Mouse (Mus musculus): ENCODE measurements around the gene Fam187b. TPM values are rescaled to one million over a fixed set of nuclear protein-coding genes. Genes with fewer than 3 reads are reported as not detected.
A peak's percentile ranks its signal among the peaks of the same experiment; 100 is the strongest.

The Fam187b gene
- polyA plus RNA-seq, 1 experiment from 2014 or later = 1.4 TPM

GRCm38 (mm10) chr7:30953459-30953858, 20.1 kb upstream of the Fam187b start:
- no peak for DNase-seq (ENCODE audit: low spot score)
- Histone ChIP-seq H3K36me3 (peaks cover 73% of the 10 kb centered on the region), H3K4me3 (no peak overlapping the region), H3K9me3 (no peaks in the 10 kb centered on the region), H3K27me3 (ENCODE audit: insufficient read depth, poor library complexity, severe bottlenecking) (no peaks in the 10 kb centered on the region), H3K4me1 (replicated peaks) (peaks cover 18% of the 10 kb centered on the region), H3K27ac (no peak overlapping the region)
- 93% methylated on average over 6 of the region's 6 CpGs for WGBS

GRCm38 (mm10) chr7:30954036-30954435, 19.6 kb upstream of the Fam187b start:
- 86% methylated on average over 3 of the region's 3 CpGs for WGBS
- peaks cover 24% of the 10 kb centered on the region for H3K4me1 ChIP-seq (replicated peaks)
- DNase-seq (ENCODE audit: low spot score) = no peak

GRCm38 (mm10) chr7:30954971-30955520, 18.5 kb upstream of the Fam187b start:
- Histone ChIP-seq H3K4me1 (replicated peaks) (peaks cover 25% of the 10 kb centered on the region), H3K27ac (peak overlapping the region; percentile 99), H3K27me3 (ENCODE audit: insufficient read depth, poor library complexity, severe bottlenecking) (no peaks in the 10 kb centered on the region), H3K9me3 (no peaks in the 10 kb centered on the region), H3K36me3 (peaks cover 75% of the 10 kb centered on the region), H3K4me3 (peak overlapping the region; percentile 93)
- no peak for DNase-seq (ENCODE audit: low spot score)
- 89% methylated on average over 12 of the region's 12 CpGs for WGBS

More at GRCm38 (mm10) chr7:30954036-30954435, 19.6 kb upstream of the Fam187b start:
- peaks cover 74% of the 10 kb centered on the region for H3K36me3 ChIP-seq
- H3K27ac ChIP-seq = no peak overlapping the region
- H3K27me3 ChIP-seq (ENCODE audit: insufficient read depth, poor library complexity, severe bottlenecking) = no peaks in the 10 kb centered on the region
- H3K4me3 ChIP-seq = no peak overlapping the region
- no peaks in the 10 kb centered on the region for H3K9me3 ChIP-seq

- no peaks in the 10 kb centered on the region for H3K9me3 ChIP-seq
- DNase-seq (ENCODE audit: low spot score) = peak; percentile 89
- H3K27ac ChIP-seq = peak overlapping the region; percentile 99
- no peaks in the 10 kb centered on the region for H3K27me3 ChIP-seq (ENCODE audit: insufficient read depth, poor library complexity, severe bottlenecking)
- peaks cover 71% of the 10 kb centered on the region for H3K36me3 ChIP-seq
- under 1% methylated on average over 64 of the region's 64 CpGs for WGBS
- H3K4me1 ChIP-seq (replicated peaks) = peaks cover 25% of the 10 kb centered on the region
- peak overlapping the region; percentile 93 for H3K4me3 ChIP-seq
Observed at GRCm38 (mm10) chr7:30955584-30956356, 17.8 kb upstream of the Fam187b start.

- Histone ChIP-seq H3K4me3 (peak overlapping the region; percentile 93), H3K27ac (peak overlapping the region; percentile 99), H3K36me3 (peaks cover 71% of the 10 kb centered on the region), H3K9me3 (no peaks in the 10 kb centered on the region), H3K27me3 (ENCODE audit: insufficient read depth, poor library complexity, severe bottlenecking) (no peaks in the 10 kb centered on the region), H3K4me1 (replicated peaks) (peaks cover 25% of the 10 kb centered on the region)
- under 1% methylated on average over 45 of the region's 49 CpGs for WGBS
- no peak for DNase-seq (ENCODE audit: low spot score)
Observed at GRCm38 (mm10) chr7:30956357-30956751, 17.2 kb upstream of the Fam187b start.

- DNase-seq (ENCODE audit: low spot score) = peak; percentile 85
- Histone ChIP-seq H3K4me3 (peak within 1 kb of the TSS; percentile 93), H3K27me3 (ENCODE audit: insufficient read depth, poor library complexity, severe bottlenecking) (no peaks in the 10 kb centered on the region), H3K36me3 (peaks cover 68% of the 10 kb centered on the region), H3K9me3 (no peaks in the 10 kb centered on the region), H3K4me1 (replicated peaks) (peaks cover 25% of the 10 kb centered on the region), H3K27ac (peak within 1 kb of the TSS; percentile 99)
- under 1% methylated on average over 63 of the region's 82 CpGs for WGBS
Observed at GRCm38 (mm10) chr7:30956756-30957366, 16.7 kb upstream of the Fam187b start, which contains the start of gene Usf2. TSS of gene Usf2 (minus strand) at chr7:30956803.

GRCm38 (mm10) chr7:30957367-30957783, 16.2 kb upstream of the Fam187b start:
- Histone ChIP-seq H3K36me3 (peaks cover 66% of the 10 kb centered on the region), H3K27me3 (ENCODE audit: insufficient read depth, poor library complexity, severe bottlenecking) (no peaks in the 10 kb centered on the region), H3K27ac (peak overlapping the region; percentile 99), H3K4me3 (peak overlapping the region; percentile 93), H3K4me1 (replicated peaks) (peaks cover 25% of the 10 kb centered on the region), H3K9me3 (no peaks in the 10 kb centered on the region)
- peak; percentile 91 for DNase-seq (ENCODE audit: low spot score)
- WGBS = under 1% methylated on average over 43 of the region's 43 CpGs

- Histone ChIP-seq H3K27me3 (ENCODE audit: insufficient read depth, poor library complexity, severe bottlenecking) (no peaks in the 10 kb centered on the region), H3K36me3 (peaks cover 61% of the 10 kb centered on the region), H3K27ac (peak overlapping the region; percentile 99), H3K4me1 (replicated peaks) (peaks cover 25% of the 10 kb centered on the region), H3K4me3 (peak overlapping the region; percentile 93), H3K9me3 (no peaks in the 10 kb centered on the region)
- DNase-seq (ENCODE audit: low spot score) = no peak
- WGBS = 71% methylated on average over 28 of the region's 28 CpGs
Observed at GRCm38 (mm10) chr7:30958109-30958865, 15.3 kb upstream of the Fam187b start.

GRCm38 (mm10) chr7:30958866-30959487, 14.6 kb upstream of the Fam187b start:
- peaks cover 25% of the 10 kb centered on the region for H3K4me1 ChIP-seq (replicated peaks)
- 95% methylated on average over 9 of the region's 9 CpGs for WGBS
- peak overlapping the region; percentile 99 for H3K27ac ChIP-seq
- no peaks in the 10 kb centered on the region for H3K27me3 ChIP-seq (ENCODE audit: insufficient read depth, poor library complexity, severe bottlenecking)
- no peaks in the 10 kb centered on the region for H3K9me3 ChIP-seq
- no peak for DNase-seq (ENCODE audit: low spot score)
- peaks cover 54% of the 10 kb centered on the region for H3K36me3 ChIP-seq
- H3K4me3 ChIP-seq = no peak overlapping the region

- peaks cover 24% of the 10 kb centered on the region for H3K4me1 ChIP-seq (replicated peaks)
Observed at GRCm38 (mm10) chr7:30959786-30960349, 13.7 kb upstream of the Fam187b start.

GRCm38 (mm10) chr7:30962862-30963261, 10.7 kb upstream of the Fam187b start:
- Histone ChIP-seq H3K9me3 (no peaks in the 10 kb centered on the region), H3K4me3 (no peak overlapping the region), H3K27me3 (ENCODE audit: insufficient read depth, poor library complexity, severe bottlenecking) (no peaks in the 10 kb centered on the region), H3K4me1 (replicated peaks) (peaks cover 17% of the 10 kb centered on the region), H3K36me3 (peaks cover 45% of the 10 kb centered on the region), H3K27ac (no peak overlapping the region)
- WGBS = 91% methylated on average over 5 of the region's 5 CpGs
- DNase-seq (ENCODE audit: low spot score) = no peak

More at GRCm38 (mm10) chr7:30959786-30960349, 13.7 kb upstream of the Fam187b start:
- Histone ChIP-seq H3K4me3 (no peak overlapping the region), H3K27me3 (ENCODE audit: insufficient read depth, poor library complexity, severe bottlenecking) (no peaks in the 10 kb centered on the region), H3K9me3 (no peaks in the 10 kb centered on the region), H3K36me3 (peaks cover 45% of the 10 kb centered on the region), H3K27ac (no peak overlapping the region)
- 90% methylated on average over 6 of the region's 6 CpGs for WGBS
- DNase-seq (ENCODE audit: low spot score) = no peak

- peaks cover 42% of the 10 kb centered on the region for H3K36me3 ChIP-seq
- H3K27ac ChIP-seq = no peak overlapping the region
- no peak overlapping the region for H3K4me3 ChIP-seq
- DNase-seq (ENCODE audit: low spot score) = no peak
- 88% methylated on average over 7 of the region's 7 CpGs for WGBS
- no peaks in the 10 kb centered on the region for H3K27me3 ChIP-seq (ENCODE audit: insufficient read depth, poor library complexity, severe bottlenecking)
- H3K9me3 ChIP-seq = no peaks in the 10 kb centered on the region
- 0 out of 2 replicates have a peak, but pooled peaks cover 4% of the 10 kb centered on the region for H3K4me1 ChIP-seq (replicated peaks)
Observed at GRCm38 (mm10) chr7:30964366-30964765, 9.2 kb upstream of the Fam187b start.
